Mouse (Mus musculus) heart, postnatal 36 days (tissue): ENCODE data around the gene Stx7. TPM values are rescaled to one million over a fixed set of nuclear protein-coding genes. Genes with fewer than 3 reads are reported as not detected.

Experiments used
- DNase-seq, 2 experiments: peaks; one replicate each; pipeline ENCODE4 v3.0.0; 2021 to 2022
- intact Hi-C: fragments of 180-260 bp; cut with DNase I; formaldehyde crosslinking; loops from one replicate; pipeline ENCODE4 v1.15.1; 2025
- total RNA-seq, 2 experiments: library from RNA; stranded (reverse); gene quantifications; 2 replicates each; pipeline ENCODE4 v1.2.3; 2021

The Stx7 gene
- total RNA-seq, 2 experiments from 2014 or later: 41.6 to 46.6 TPM

DNA sequence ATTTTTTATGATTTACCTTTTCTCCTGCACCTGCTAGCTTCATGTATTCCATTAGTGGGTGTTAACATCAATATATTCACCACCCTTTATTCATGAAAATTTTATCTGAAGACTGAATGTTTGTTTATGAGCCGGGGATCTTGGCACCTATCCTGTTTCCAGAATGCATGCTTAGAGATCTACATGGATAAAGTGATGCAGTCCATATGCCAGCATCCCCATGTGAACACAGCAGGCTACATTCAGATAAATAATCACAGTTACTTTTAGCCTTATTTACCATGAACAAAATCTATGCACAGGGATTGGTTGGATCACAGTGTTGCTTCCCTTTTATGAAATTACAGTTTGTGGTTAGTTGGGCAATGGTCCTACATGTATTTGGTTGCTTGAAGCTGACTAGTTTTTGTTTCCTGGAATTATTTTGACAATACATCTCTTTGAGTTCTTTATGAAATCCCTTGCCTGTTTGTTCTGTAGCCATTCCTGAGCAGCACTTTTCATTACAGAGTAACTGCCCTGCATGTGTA, 16.5 kb downstream of the Stx7 start:
- intact Hi-C loops: no loop called here
- no peak for DNase-seq

DNA sequence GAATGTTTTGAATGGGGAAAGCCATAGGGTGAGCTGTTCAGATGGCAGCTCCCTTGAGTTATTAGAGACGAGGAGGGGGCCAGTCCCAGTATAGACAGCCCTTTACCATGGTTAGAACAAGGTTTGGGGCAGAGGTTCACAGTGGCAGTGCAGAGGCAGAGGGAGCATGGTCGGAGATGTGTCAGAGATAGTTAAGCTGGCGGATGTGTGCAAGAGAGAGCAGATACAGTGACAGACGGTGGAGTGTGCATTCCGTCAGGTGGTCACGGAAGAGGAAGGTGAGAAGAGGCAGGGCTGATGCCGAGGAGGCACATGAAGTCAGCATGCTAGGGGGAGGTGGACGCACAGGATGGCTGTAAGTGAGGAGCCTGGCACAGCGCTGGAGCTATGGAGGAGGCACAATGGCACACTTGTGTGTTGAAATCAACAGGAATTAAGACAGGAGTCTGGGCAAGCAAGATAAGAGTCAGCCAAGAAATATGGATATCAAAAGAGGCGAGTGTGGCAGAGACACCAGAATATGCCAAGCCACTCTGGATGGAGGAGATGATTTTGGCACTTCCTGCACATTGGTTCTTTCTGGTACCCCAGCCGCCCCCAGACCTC, 19.0 kb downstream of the Stx7 start:
- no peak for DNase-seq
- intact Hi-C loops: no loop called here

DNA sequence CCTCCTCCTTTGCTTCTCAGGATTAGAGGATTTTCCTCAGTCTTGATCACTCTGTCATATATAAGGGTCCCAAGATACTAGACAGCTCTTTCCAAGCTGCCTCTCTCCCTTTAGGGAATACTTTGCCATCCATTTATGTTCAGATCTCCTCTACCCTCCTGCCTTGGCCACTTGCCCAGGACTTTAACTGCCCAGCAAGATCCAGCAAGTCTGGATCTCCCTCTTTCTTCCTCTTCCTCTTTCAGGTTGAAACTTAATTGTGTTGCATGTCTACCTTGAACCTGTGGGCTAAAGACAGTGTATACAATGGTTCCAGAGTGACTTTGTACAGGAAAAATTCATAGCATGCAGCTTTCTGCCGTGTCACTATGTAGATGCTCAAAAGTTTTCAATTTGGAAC, 19.8 kb downstream of the Stx7 start:
- intact Hi-C loops: no loop called here
- DNase-seq: no peak

DNA sequence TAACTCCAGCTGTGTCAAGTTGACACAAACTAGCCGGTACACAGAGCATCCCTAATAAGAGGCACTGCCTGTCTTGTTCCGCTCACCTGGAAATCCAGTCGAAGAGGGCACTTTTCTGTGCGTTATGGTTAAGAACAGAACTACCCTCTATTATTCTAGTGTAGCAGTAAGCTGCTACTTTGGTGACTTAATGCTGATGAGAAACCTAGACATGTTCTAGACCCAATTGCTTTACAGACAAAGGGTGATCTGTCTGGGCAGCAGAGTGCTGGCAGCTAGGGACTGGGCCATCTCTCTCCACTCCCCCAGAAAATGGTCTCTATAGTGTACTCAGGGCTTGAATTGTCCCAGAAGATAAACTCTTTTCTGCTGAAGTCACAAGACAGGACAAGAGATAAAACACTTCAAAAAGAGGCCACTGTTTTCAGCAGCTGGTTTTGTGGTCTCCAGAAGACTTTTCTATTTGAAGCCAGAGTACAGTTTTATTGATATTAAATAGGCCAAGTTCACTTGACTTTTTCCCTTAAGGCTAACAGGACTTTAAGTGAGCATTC, 22.9 kb downstream of the Stx7 start:
- intact Hi-C loops: no loop called here
- DNase-seq: no peak

DNA sequence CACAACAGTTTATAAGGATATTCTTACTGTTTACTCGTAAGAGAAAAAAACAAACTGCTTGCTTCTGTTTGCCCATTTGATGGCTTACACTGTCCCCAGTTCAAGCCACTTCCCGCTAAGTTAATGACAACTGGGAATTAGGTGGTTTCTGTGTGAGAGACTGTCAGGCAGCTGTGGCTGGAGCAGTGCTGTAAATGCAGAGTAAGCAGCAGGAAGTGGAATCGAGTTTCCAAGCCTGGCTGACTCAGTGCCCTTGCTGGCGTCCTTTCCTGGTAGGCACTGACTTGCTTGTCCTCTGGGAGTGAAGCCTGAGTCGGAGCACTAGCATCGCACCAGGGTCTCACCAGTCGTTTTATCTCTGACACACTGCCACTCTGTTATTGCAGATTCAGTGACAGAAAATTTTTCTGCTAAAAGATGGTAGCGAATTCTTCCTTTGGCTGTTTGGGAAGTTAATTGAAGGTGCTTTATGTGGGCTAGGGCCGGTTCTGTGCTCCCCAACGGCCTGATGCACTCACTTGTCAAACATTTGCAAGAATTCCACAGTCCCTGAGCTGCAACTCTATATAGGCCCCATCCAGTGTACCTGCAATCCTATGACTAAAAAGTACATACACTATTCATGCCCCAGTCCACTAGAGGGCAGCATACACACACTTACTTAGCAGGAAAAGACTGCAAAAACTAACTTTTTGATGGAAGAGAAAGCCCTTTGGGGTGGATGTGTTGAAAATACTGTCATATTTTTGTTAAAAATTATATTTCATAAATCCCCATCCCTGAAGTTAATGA, 24.3 kb downstream of the Stx7 start:
- intact Hi-C loops: loop anchor here (1.0 kb wide), 1 partner anchor 125 kb away; no protein-coding TSS in a partner anchor
- peak; percentile 32 to 45 for DNase-seq

DNA sequence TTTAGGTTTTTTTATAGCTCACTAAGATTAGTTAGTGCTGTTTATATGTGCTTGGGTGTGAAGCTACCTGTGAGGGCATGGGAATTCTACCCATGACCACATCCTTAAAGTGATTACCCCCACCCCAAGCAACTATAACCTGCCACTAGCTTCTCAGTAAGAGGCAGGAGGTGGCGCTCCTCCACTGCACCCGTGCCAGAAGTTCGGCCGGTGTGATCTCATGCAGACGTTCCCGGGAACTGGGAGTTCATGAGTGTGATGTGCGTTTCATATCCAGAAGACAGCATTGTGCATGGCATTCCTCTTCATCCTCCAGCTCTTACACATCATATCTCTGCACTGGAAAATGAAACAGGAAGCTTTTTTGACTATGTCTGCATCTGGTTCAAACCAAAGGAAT, 41.3 kb downstream of the Stx7 start:
- intact Hi-C loops: no loop called here
- DNase-seq: no peak

DNA sequence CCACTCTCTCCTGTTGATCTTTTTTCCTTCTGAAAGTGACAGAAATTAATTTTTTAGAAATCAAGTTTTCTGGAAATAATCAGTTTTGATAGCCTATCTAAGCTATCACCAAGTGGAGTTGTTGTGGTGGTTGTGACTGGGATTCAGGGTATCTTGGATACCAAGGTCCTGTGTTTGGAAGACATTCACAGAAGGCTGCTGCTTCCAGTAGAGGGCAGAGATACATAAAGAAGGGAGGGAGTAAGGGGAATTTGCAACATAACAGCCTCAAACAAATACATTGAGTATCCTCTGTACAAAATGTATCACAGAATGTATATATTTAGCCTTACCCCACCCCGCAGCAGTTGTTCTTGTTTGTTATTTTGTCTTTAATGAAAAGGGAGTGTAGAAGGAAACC, 42.9 kb downstream of the Stx7 start:
- intact Hi-C loops: loop anchor here (1.0 kb wide), 1 partner anchor 106 kb away; no protein-coding TSS in a partner anchor
- no peak for DNase-seq

DNA sequence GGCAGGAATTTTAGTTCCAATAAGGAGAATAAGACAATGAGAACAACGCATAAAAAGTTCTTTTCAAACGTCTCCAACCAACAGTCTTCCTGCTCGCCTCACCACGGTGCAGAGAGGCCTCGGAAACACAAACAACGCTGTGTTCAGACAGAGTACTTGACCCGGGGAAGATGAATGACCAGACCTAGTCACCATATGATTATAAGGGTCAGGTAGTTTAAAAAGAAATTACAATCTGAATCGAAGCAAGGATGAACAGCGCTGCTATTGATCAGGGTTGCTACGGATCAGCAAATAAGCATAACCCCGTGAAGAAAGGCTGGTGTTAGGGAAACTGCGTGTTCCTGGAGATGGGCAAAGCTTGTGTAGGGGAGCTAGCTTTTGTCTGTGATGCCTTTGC, 50.2 kb downstream of the Stx7 start:
- no peak for DNase-seq
- intact Hi-C loops: no loop called here

DNA sequence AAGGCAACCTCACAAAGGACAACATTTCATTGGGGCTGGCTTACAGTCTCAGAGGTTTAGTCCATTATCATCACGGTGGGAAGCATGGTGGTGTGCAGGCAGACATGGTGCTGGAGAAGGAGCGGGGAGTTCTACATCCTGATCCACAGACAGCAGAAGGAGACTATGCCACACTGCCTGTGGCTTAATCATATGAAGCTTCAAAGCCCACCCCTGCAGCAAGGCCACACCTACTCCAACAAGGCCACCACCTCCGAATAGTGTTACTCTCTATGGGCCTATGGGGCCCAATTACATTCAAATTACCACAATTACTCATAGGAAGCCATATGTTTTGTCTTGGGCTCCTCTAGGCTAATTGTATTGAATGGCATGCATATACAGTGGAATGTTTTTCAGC, 51.0 kb downstream of the Stx7 start:
- intact Hi-C loops: no loop called here
- DNase-seq: no peak

DNA sequence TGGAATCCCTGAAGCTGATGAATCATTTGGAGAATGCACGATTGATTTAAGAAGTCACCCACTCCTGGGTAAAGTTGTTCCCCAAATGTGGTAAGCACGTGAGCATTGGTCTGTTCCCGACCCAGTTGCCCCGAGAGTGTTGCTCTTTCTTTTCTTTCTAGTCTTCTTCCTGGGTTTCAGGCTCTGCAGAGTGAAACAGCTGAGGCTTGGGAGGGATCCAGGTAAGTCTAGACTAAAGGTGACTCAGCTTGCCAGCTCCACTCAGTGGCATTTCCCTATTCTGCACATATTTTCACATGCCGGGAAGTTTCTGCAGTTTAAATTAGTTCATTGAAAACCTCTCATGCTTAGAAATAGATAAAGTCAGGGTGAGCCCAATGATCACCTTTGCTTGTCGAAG, 61.0 kb downstream of the Stx7 start:
- no peak for DNase-seq
- intact Hi-C loops: no loop called here

DNA sequence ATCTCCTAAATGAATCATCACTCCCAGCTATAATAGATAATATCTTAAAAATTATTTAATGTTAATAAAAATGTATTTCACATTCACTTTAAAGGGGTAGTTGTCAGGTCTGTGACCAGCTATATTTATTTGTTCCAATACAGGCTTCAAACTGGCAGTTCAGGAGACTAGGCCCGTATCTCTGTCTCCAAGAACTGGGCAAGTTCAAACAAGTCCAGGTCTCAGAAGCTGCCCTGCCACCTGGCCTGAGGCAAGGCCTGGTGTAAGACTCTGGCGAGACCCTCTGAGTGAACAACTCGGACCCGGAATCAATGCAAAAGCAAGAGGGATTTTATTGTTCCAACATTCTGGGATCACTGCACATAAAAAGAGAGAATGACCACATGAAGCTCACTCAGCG, 64.2 kb downstream of the Stx7 start:
- DNase-seq: no peak
- intact Hi-C loops: no loop called here

DNA sequence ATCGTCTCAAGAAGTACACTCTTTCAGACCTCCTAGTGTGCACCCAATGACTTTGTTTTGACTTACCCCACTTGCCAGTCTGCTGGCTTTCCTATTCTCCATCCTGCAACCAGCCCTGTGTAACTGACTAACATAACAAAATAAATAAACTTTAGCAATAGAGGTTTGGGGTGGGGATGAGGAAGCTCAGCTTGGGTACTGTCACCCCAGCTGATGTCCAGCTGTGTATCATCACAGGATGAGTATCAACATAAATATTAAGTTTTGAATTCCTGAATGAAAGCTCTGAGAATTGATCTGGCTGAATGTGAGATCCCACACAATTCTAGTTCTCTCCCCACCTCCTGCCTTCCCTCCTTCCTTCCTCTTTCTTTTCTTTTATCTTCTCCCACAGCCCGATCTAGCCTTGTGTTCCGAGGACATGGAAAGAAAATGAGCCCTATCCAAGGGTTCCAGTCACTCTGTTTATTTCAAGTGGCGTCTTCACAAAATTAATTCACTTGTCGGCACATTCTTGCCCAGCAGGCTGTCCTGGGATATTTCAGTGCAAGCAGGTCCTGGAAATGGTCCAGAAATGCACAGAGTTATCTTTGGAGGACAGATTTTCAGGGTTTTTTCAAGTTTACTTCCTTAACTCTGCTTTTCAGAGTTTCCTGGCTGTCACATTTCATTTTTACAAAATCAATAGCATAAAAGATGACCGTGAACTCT, 68.6 kb downstream of the Stx7 start:
- DNase-seq: no peak
- intact Hi-C loops: no loop called here

DNA sequence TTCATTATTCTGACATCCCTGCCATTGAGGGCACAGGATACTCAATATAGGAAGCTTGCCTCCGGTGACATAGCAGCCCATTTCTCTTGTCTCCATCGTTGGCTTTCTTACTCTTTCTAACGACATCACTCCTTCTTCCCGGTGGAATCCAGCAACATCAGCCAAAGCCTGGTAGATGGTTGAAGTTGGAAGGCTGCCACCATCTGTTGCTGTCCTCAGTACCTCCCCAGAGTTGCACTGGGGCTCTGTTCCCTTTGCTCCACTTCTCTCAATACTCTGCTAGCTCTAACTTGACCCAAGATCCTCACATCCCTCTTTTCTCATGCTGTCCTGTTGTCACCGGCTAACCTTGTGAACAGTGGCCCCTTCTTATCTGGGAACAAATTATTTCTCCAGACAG, 71.8 kb downstream of the Stx7 start:
- intact Hi-C loops: no loop called here
- no peak for DNase-seq

DNA sequence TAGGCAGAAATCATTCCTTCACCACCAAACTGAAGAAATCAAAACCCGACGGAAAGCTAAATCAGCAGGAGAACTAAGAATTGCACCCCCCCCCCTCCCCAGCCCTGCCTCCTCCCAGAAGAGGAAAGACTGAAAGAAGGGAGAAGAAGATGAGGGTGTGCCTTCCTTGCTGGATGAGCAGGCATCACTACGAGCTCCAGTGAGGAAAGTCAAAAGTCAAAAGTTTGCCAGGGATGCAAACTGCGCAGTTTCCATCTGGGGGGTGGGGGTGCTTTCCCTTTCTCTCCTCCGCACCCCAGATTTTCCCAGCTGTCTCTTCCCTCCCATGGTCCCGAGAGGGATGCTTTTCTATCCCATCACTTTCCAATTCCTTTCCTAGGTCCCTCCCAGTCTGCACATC, 73.8 kb downstream of the Stx7 start:
- intact Hi-C loops: no loop called here
- DNase-seq: no peak

DNA sequence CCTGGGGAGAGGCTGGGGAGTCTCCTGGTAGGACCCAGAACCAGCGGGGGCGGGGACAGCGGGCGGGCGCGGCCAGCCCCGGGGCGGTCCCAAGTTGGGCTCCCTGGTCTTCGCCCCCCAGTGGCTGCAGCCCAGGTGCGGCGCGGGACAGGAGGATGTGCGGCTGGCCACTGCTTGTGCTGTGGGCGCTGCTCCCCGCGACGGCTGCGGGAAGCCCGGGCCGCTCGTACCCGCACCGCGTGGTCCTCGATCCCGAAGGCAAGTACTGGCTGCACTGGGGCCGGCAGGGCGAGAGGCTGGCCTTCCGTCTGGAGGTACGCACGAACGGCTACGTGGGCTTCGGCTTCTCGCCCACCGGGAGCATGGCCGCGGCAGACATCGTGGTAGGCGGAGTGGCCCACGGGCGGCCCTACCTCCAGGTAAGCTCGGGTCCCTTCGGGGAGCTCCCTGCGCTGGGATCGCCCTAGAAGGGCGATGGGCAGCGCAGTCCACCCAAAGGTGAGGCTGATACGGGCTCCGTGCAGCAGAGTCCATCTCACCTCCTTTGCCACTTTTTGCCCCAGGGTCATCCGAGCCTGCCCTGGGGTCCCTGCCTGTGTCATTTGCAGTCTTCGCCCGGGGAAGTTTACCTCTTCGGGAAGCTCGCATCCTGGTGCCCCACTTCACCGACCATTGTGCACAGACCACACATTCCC, 74.5 kb downstream of the Stx7 start, which contains the start of gene Moxd1:
Gene Moxd1 (plus strand): TSS at position 69 of the 695 bp plus-strand sequence.
- intact Hi-C loops: no loop called here

DNA sequence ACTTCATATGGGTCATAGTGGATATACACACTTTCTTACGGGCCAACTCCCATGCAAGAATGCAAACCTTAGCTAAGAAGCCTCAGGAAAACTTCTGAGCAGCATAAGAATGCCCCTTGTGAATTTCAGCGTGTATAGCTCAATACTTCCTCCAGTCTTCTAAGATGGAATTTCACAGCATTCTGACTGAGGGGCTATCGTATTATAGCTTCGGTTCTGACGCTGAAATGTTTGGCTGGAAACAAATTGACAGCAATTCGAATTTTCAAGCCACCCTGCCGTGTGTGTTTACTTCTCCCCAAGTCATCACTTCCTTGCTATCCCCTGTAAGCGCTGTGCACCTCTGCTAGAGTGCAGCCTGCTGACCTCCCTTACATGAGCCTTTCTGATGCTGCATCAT, 75.5 kb downstream of the Stx7 start:
- intact Hi-C loops: no loop called here
- DNase-seq: no peak

More for the DNA sequence above, 74.5 kb downstream of the Stx7 start, which contains the start of gene Moxd1:
- DNase-seq: peak; percentile 3 to 7

DNA sequence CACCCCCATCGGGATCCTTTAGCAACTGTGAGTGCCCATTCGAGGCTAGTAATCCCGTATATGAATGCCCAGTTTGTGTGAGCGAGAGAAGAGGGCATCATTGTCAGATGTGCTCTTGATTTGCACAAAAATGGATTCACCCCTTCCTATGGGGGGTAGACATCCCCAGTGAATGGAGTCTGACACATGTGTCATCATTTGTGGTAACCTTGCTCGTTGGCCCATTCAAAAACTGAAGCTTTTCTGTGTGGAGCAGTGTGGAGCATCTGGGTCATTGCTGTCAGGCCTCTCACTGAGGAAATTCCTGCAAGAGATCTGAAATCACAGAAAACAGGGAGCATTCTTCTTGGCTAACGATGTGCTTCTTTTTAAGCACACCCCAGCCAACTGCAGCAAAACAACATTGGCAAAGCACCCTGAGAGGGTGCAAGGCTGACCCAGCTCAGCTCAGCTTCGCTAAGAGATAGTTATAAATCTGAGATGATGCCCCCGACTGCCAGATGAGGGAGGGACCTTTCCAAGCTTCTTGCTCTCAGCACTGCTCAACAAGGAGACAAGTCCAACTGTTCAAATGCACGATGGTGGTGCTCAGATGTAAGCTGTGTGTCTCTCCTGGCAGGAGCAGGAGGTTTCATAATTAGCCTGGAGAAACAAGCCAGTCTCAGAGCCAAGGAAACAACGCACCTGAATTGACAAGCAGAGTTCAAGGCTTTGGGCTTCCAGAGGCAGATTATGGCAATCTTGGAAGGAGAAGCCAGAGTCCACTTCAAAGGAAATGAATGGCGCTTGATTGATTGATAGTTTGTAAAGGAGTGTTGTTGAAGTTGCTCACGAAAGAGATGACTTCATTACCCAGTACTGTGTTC, 79.4 kb downstream of the Stx7 start:
- no peak for DNase-seq
- intact Hi-C loops: no loop called here

DNA sequence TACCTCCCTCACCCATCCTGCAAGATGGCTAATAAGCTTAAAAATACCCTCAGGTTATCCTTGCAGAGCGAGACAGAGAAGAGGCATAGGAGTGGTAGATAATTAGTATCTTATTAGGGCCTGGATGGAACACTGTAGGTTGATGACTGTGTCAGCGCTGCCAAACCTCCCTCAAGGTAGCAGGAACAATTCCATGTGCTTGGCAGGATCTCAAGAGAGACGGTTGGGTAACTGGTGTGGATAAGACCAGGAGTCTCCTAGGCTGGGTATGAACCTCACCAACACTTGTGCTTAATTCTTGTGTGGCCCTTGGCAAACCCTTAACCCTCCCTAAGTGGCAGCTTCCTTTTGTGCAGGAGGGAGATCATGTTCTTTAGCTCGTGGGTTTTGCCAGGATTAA, 83.2 kb downstream of the Stx7 start:
- DNase-seq: no peak
- intact Hi-C loops: no loop called here

DNA sequence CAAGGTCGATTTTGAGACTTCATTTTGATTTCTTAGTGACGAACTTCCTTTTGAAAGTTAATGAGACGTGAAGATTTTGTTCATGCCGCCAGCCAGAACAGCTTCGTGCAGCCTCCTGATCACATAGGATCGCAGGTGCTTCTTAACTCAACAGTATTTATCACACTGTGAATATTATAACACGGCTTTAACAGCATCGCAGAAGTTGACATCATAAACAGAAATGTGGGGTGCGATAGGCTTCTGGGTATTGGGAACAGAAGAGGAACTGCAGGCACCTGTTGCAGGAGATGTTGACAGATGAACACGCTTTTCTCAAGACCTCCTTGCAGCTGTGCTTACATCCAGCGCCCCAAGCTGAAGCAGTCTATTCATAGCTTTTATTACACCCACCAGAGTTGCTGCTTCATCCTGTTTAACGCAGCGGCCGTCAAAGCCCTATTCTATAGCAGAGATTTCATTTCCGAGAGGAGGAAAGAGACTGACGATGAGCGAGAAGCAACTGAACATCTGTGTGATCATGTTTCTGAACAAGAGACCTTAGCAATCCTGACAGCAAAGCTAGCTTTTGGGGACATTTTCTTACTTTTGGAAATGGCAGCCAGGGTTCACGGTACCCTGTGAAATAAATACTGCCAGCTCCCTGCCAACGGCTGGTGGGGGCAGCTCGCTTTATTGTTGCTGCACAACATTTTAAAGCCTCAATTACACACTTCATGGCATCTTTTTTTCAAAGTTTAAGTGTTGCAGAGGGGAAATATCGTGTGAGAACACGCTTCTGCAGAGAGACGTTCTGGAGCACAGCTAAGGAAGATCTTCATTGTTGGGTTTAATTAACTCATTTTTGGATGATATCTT, 86.6 kb downstream of the Stx7 start:
- intact Hi-C loops: no loop called here
- no peak for DNase-seq
